Mouse (Mus musculus) embryonic facial prominence, embryonic 11.5 days (tissue): Measurements from ENCODE around the gene Uaca. TPM values are rescaled to one million over a fixed set of nuclear protein-coding genes. Genes with fewer than 3 reads are reported as not detected.

ENCODE experiments used
- ATAC-seq: fragments of 200-750 bp; cut with Nextera tagmentation; replicated peaks from 2 replicates; pipeline ENCODE4 v1.8.0; 2017; ENCODE audit warnings: low read depth; ENCODE audit not compliant: insufficient number of reproducible peaks, low FRiP score, low TSS enrichment
- DNase-seq: peaks from one replicate; pipeline ENCODE4 v3.0.0-alpha.2; 2015; ENCODE audit warnings: low spot score
- H3K27ac ChIP-seq: fragments of 300-500 bp; sonication (generic); replicated peaks from 2 replicates; pipeline ENCODE4 v1.5.1; 2014; ENCODE audit warnings: mild to moderate bottlenecking, low read depth, low read length, control low read depth
- H3K27me3 ChIP-seq: fragments of 300-500 bp; sonication (generic); 2 replicates; pipeline ENCODE4 v1.6.1; 2014; ENCODE audit warnings: mild to moderate bottlenecking, low read length, moderate library complexity, mixed read lengths; ENCODE audit not compliant: control insufficient read depth, insufficient read depth
- H3K36me3 ChIP-seq: fragments of 300-500 bp; sonication (generic); replicated peaks from 2 replicates; pipeline ENCODE4 v1.6.1; 2014; ENCODE audit warnings: low read depth, mild to moderate bottlenecking, low read length, moderate library complexity, mixed read lengths; ENCODE audit not compliant: control insufficient read depth, insufficient read depth
- H3K4me1 ChIP-seq: fragments of 300-500 bp; sonication (generic); 2 replicates; pipeline ENCODE4 v1.6.1; 2014; ENCODE audit warnings: low read length, mixed read lengths; ENCODE audit not compliant: control insufficient read depth, insufficient read depth
- H3K4me2 ChIP-seq: fragments of 300-500 bp; sonication (generic); 2 replicates; pipeline ENCODE4 v1.6.1; 2014; ENCODE audit warnings: low read depth, mild to moderate bottlenecking, control low read depth, low read length, moderate library complexity
- H3K4me3 ChIP-seq: fragments of 300-500 bp; sonication (generic); 2 replicates; pipeline ENCODE4 v1.5.1; 2014; ENCODE audit warnings: low read depth, low read length, control low read depth
- H3K9ac ChIP-seq: fragments of 300-500 bp; sonication (generic); replicated peaks from 2 replicates; pipeline ENCODE4 v1.6.1; 2014; ENCODE audit warnings: mild to moderate bottlenecking, control low read depth, low read length
- H3K9me3 ChIP-seq: fragments of 300-500 bp; sonication (generic); replicated peaks from 2 replicates; pipeline ENCODE4 v1.6.1; 2016; ENCODE audit warnings: mild to moderate bottlenecking, low read length, inconsistent platforms, mixed read lengths; ENCODE audit not compliant: control insufficient read depth
- WGBS: fragments of 180-500 bp; shearing (Covaris S2); extraction: QIAGEN DNeasy Blood & Tissue Kit; methylation state at CpG from one replicate; pipeline ENCODE4 v1.1.7; 2014; 5-methylcytosine and 5-hydroxymethylcytosine counted together
- polyA plus RNA-seq: library from polyadenylated mRNA; unstranded; fragments of >200 nt; fragmentation: Nextera tagmentation; extraction: Ambion mirVana; gene quantifications from 2 replicates; pipeline ENCODE4 v1.2.1, GENCODE M21; 2014

Gene Uaca
- polyA plus RNA-seq, 1 experiment from 2014 or later: 22.8 TPM

DNA sequence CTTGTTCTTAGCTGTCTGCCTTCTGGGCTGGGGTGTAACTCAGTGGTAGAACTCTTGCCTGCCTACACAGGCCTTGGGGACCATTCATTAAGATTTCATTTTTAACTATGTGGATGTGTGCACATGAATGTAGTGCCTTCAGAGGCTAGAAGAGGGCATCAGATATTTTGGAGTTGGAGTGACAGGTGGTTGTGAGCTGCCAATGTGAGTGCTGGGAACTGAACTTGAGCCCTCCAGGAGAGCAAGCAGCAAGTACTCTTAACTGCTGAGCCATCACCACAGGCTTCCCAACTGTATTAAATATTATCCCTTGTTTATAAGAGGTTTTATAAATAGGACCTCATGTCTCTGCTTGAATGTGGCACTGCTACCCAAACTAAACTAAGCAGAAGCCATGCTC, 41.7 kb upstream of the Uaca start:
- H3K27ac ChIP-seq: no peak overlapping the region
- no peak overlapping the region for H3K4me3 ChIP-seq
- H3K27me3 ChIP-seq: no peaks in the 10 kb centered on the region
- DNase-seq: no peak
- no peaks in the 10 kb centered on the region for H3K36me3 ChIP-seq
- no peak overlapping the region for H3K9ac ChIP-seq
- H3K4me1 ChIP-seq: no peaks in the 10 kb centered on the region
- no peak overlapping the region for H3K4me2 ChIP-seq
- no peak for ATAC-seq
- H3K9me3 ChIP-seq: no peaks in the 10 kb centered on the region

DNA sequence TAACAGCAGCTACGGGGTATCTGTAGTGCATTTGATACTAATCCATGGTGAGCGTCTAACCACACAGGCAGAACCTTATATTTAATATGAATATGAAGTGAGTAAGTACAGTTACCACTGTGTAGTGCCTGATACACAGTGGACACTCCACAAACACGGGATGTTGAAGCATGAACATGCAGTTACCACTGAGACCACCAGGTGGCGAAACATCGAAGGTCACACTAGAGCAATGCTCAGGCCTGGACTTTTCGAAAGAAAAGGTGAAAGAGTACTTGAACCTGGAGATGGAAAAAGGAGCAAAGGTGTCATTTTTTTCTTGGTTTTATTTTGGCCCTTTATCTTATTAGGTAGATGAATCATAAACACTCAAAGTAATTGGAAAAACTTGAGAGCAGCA, 38.1 kb upstream of the Uaca start:
- H3K36me3 ChIP-seq: no peaks in the 10 kb centered on the region
- H3K9ac ChIP-seq: no peak overlapping the region
- H3K4me3 ChIP-seq: no peak overlapping the region
- no peaks in the 10 kb centered on the region for H3K4me1 ChIP-seq
- peak; percentile 78 for DNase-seq
- no peak overlapping the region for H3K27ac ChIP-seq
- no peaks in the 10 kb centered on the region for H3K27me3 ChIP-seq
- WGBS: 40% methylated on average over 6 of the region's 6 CpGs
- no peaks in the 10 kb centered on the region for H3K9me3 ChIP-seq
- no peak for ATAC-seq
- H3K4me2 ChIP-seq: no peak overlapping the region

DNA sequence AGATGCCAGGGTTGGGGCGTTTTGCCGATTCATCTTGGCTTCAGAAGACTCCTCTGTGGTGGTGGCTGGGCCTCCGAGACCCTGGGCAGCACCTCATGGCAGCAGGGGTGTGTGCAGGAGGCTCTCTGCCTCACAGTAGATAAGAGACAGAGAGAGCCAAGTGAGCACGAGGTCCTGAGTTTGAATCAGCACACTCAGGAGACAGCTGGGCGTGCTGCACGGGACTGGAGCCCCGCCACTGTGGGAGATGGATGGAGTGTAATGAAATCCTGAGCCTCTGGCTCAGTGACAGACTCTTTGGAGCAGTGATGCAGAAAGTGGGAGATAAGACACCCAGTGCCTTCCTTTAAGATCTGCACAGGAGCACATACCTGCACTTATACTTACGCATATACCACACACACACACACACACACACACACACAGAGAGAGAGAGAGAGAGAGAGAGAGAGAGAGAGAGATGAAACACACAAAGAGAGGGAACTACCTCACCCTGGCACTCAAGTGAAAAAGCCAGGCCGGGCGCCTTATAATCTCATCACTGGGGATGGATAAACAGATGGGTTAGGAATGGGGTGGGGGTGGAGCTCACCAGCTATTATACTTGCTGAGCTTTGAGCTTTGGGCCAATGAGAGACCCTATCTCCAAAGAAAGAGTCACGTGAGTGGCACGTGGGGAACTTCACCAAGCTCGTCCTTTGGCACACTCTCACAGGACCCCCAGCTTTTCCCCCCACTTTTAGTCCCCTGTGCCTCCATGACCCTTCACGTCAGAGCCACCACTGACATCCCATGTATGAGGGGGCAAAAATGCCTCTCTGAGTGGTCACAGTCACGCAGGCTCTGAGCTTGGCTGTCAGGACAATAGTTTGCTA, 37.2 kb upstream of the Uaca start:
- Histone ChIP-seq H3K4me1 (no peaks in the 10 kb centered on the region), H3K36me3 (no peaks in the 10 kb centered on the region), H3K4me2 (no peak overlapping the region), H3K4me3 (no peak overlapping the region), H3K27ac (no peak overlapping the region), H3K9ac (no peak overlapping the region), H3K9me3 (no peaks in the 10 kb centered on the region), H3K27me3 (no peaks in the 10 kb centered on the region)
- DNase-seq: no peak
- ATAC-seq: no peak
- WGBS: 79% methylated on average over 15 of the region's 15 CpGs

DNA sequence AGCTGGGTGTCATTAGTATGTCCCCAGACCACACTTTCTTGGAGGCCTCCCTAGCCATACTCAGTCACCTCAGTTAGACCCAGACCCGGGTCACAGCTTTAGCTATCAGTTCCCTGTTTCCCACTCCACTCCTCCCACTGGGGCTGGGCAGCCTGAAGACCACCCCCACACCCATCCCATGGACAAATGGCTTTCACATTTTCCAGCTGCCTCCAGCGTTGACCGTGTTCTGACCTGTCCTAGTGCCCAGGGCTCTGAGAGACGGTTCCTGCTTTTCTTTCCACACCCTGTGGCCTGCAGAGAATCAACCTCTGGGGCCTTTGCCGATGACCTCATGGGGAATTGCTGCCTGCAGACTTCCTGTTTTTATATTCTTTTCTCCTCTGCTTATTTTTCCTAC, 36.5 kb upstream of the Uaca start:
- Histone ChIP-seq H3K9ac (no peak overlapping the region), H3K4me3 (no peak overlapping the region), H3K36me3 (no peaks in the 10 kb centered on the region), H3K27me3 (no peaks in the 10 kb centered on the region), H3K4me1 (no peaks in the 10 kb centered on the region), H3K4me2 (no peak overlapping the region), H3K9me3 (no peaks in the 10 kb centered on the region), H3K27ac (no peak overlapping the region)
- DNase-seq (peak; percentile 43), ATAC-seq (no peak)
- WGBS: 25% methylated on average over 5 of the region's 5 CpGs

DNA sequence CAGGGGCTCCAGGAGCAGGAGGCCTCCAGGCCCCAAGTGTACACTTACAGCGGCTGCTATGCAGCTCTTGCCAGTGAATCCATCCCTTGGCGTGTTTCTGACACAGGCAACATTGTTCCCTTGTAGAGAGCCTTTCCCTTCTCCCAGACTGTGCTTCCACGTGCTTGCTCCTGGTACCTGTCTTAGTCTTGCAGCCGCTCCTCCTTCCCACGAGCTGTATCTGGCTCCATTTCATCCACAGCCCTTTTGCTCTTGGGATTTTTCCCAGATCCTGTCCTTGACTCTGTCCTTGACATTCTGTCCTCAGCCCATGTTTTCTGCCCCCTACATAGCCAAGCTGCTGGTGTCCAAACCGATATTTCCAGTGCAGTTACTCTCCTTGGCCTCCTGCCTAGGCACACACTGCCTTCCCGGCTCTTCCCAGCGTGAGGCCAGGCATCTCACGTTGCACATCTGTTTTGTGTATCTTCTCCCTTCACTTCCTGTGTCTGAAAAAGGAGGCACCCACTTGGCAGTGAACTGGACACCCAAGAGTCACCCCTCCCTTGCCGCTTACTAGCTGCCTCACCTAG, 34.8 kb upstream of the Uaca start:
- Histone ChIP-seq H3K4me1 (no peaks in the 10 kb centered on the region), H3K9me3 (no peaks in the 10 kb centered on the region), H3K4me3 (no peak overlapping the region), H3K36me3 (no peaks in the 10 kb centered on the region), H3K27me3 (no peaks in the 10 kb centered on the region), H3K27ac (no peak overlapping the region), H3K4me2 (no peak overlapping the region), H3K9ac (no peak overlapping the region)
- ATAC-seq (no peak), DNase-seq (no peak)
- WGBS: 65% methylated on average over 10 of the region's 10 CpGs

DNA sequence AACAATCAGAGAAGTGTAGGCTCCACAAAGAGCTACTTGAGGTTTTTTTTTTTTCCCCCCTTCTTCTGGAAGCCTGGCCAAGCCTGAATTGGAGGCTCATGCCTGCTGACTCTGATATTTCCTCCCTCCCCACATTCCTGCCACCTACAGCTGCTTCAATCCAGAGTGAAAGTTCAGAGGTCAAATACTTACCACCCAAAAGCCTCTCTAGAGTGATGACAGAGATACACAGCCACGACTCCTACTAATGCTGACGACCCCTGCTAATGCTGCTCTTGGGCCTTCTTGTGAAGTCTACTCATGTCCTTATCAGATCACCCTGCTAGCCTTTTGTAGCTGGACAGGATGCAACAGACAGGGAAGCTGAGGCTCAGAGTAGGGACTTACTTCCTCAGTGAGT, 29.2 kb upstream of the Uaca start:
- WGBS: 15% methylated on average over 2 of the region's 2 CpGs
- no peaks in the 10 kb centered on the region for H3K9me3 ChIP-seq
- H3K27me3 ChIP-seq: no peaks in the 10 kb centered on the region
- H3K36me3 ChIP-seq: no peaks in the 10 kb centered on the region
- H3K9ac ChIP-seq: no peak overlapping the region
- no peak overlapping the region for H3K4me3 ChIP-seq
- ATAC-seq: no peak
- no peak overlapping the region for H3K27ac ChIP-seq
- H3K4me1 ChIP-seq: no peaks in the 10 kb centered on the region
- DNase-seq: no peak
- H3K4me2 ChIP-seq: no peak overlapping the region

DNA sequence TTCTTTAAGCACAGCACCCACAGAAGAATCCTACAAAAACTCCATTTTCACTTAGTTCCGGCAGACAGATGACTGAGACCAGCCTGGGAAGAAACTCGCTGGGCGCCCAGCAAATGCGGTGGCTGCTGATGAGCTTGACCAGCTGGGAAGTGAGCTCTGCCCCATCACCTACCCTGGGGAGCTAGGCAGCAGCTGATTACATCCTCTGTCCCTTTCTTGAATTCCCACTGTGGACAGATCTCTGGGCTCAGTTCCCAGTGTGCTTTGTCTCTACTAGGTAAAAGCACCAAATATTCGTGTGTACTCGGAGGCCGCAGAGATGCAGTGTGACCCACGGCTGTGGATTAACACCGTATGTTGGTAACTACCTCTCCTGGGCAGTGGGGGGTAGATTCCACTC, 25.9 kb upstream of the Uaca start:
- H3K27ac ChIP-seq: no peak overlapping the region
- no peaks in the 10 kb centered on the region for H3K9me3 ChIP-seq
- no peaks in the 10 kb centered on the region for H3K4me1 ChIP-seq
- no peak overlapping the region for H3K4me2 ChIP-seq
- WGBS: 72% methylated on average over 9 of the region's 9 CpGs
- DNase-seq (no peak), ATAC-seq (no peak)
- no peaks in the 10 kb centered on the region for H3K27me3 ChIP-seq
- no peak overlapping the region for H3K9ac ChIP-seq
- H3K4me3 ChIP-seq: no peak overlapping the region
- H3K36me3 ChIP-seq: no peaks in the 10 kb centered on the region

DNA sequence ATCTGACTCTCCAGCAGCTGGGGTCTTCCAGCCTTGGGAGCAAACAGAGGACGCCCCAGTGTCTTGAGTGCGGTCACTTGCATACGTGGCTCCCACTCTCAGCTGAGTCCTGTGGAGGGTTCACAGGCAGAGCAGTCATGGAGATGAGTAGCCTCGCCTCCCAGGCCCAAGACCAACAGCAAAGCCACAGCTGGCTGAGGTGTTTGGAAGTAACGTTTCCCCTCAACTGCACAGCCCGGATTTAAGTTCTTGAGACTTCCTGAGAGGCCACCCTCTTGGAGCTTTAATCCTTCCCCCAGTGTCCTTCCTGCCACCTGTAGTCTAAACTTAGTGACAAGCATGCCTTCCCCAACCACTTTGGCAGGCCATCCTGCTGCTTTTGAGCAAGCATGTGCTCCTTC, 24.6 kb upstream of the Uaca start:
- Histone ChIP-seq H3K27me3 (no peaks in the 10 kb centered on the region), H3K9ac (no peak overlapping the region), H3K36me3 (no peaks in the 10 kb centered on the region), H3K4me2 (no peak overlapping the region), H3K27ac (no peak overlapping the region), H3K4me3 (no peak overlapping the region), H3K4me1 (no peaks in the 10 kb centered on the region), H3K9me3 (no peaks in the 10 kb centered on the region)
- DNase-seq: no peak
- ATAC-seq: no peak
- WGBS: 71% methylated on average over 6 of the region's 6 CpGs
